Mouse (Mus musculus) myocyte (in vitro differentiated cells): Measurements from ENCODE around the gene Nfe2l3. TPM values are rescaled to one million over a fixed set of nuclear protein-coding genes. Genes with fewer than 3 reads are reported as not detected.
A peak's percentile ranks its signal among the peaks of the same experiment; 100 is the strongest.

Source experiments
- H3K27me3 ChIP-seq: one replicate; pipeline ENCODE4 v1.6.1; 2011; ENCODE audit not compliant: control insufficient read depth, insufficient read depth, insufficient read length
- H3K36me3 ChIP-seq: one replicate; pipeline ENCODE4 v1.6.1; 2011; ENCODE audit not compliant: control insufficient read depth, insufficient read depth
- H3K4me2 ChIP-seq: one replicate; pipeline ENCODE4 v1.6.1; 2011; ENCODE audit warnings: low read depth, control low read depth
- H3K4me3 ChIP-seq: one replicate; pipeline ENCODE4 v1.5.1; 2011; ENCODE audit warnings: mild to moderate bottlenecking, control low read depth, moderate library complexity
- H3K79me2 ChIP-seq: one replicate; pipeline ENCODE4 v1.6.1; 2011; ENCODE audit not compliant: control insufficient read depth, insufficient read depth
- H3ac ChIP-seq: one replicate; pipeline ENCODE4 v1.6.1; 2011; ENCODE audit not compliant: control insufficient read depth, insufficient read length
- CEBPB ChIP-seq: IDR thresholded peaks from 2 replicates; pipeline ENCODE4 v1.6.1; 2011; ENCODE audit warnings: mild to moderate bottlenecking, moderate library complexity; ENCODE audit not compliant: poor library complexity, insufficient read depth, severe bottlenecking
- E2F4 ChIP-seq: IDR thresholded peaks from one replicate; pipeline ENCODE4 v1.6.1; 2011; ENCODE audit warnings: mild to moderate bottlenecking, control low read depth, moderate library complexity; ENCODE audit not compliant: insufficient read depth
- MAX ChIP-seq: IDR thresholded peaks from one replicate; pipeline ENCODE4 v1.6.1; 2011; ENCODE audit warnings: low read depth, mild to moderate bottlenecking, control low read depth
- MYOD1 ChIP-seq, 3 experiments: IDR thresholded peaks; one replicate each; pipeline ENCODE4 v1.6.1; 2011; ENCODE audit warnings: control low read depth in 2 of 3, low read depth in 2 of 3, mild to moderate bottlenecking in 2 of 3, moderate library complexity in 1 of 3; ENCODE audit not compliant: insufficient read length in 2 of 3, control insufficient read depth in 1 of 3
- MYOG ChIP-seq, 3 experiments: IDR thresholded peaks; one replicate each; pipeline ENCODE4 v1.6.1; 2011; ENCODE audit warnings: control low read depth in 2 of 3, low read depth in 2 of 3, mild to moderate bottlenecking in 2 of 3; ENCODE audit not compliant: insufficient read length in 2 of 3, control insufficient read depth in 1 of 3, insufficient read depth in 1 of 3
- POLR2A ChIP-seq: IDR thresholded peaks from one replicate; pipeline ENCODE4 v1.6.1; 2011; ENCODE audit warnings: low read depth, mild to moderate bottlenecking, control low read depth, moderate library complexity; ENCODE audit not compliant: insufficient read length
- POLR2AphosphoS2 ChIP-seq: IDR thresholded peaks from one replicate; pipeline ENCODE4 v1.6.1; 2011; ENCODE audit warnings: low read depth, control low read depth; ENCODE audit not compliant: insufficient read length
- REST ChIP-seq: IDR thresholded peaks from one replicate; pipeline ENCODE4 v1.6.1; 2011; ENCODE audit warnings: mild to moderate bottlenecking, control low read depth, moderate library complexity; ENCODE audit not compliant: insufficient read depth, insufficient read length
- SRF ChIP-seq: IDR thresholded peaks from one replicate; pipeline ENCODE4 v1.6.1; 2011; ENCODE audit warnings: low read depth; ENCODE audit not compliant: control insufficient read depth, insufficient read length
- TCF12 ChIP-seq: IDR thresholded peaks from one replicate; pipeline ENCODE4 v1.6.1; 2011; ENCODE audit warnings: mild to moderate bottlenecking, control low read depth; ENCODE audit not compliant: poor library complexity, insufficient read depth, severe bottlenecking
- TCF3 ChIP-seq: IDR thresholded peaks from one replicate; pipeline ENCODE4 v1.6.1; 2011; ENCODE audit warnings: low read depth, control low read depth; ENCODE audit not compliant: insufficient read length
- USF1 ChIP-seq: IDR thresholded peaks from one replicate; pipeline ENCODE4 v1.6.1; 2011; ENCODE audit warnings: low read depth, mild to moderate bottlenecking, control low read depth, moderate library complexity
- polyA plus RNA-seq: library from polyadenylated mRNA; unstranded; fragments of >200 nt; fragmentation: generic; extraction: Trizol; gene quantifications from one replicate; pipeline ENCODE4 v1.2.1, GENCODE M21; 2012; ENCODE audit warnings: missing spikeins

Gene Nfe2l3
- polyA plus RNA-seq, 1 experiment, result 0.06 TPM

DNA sequence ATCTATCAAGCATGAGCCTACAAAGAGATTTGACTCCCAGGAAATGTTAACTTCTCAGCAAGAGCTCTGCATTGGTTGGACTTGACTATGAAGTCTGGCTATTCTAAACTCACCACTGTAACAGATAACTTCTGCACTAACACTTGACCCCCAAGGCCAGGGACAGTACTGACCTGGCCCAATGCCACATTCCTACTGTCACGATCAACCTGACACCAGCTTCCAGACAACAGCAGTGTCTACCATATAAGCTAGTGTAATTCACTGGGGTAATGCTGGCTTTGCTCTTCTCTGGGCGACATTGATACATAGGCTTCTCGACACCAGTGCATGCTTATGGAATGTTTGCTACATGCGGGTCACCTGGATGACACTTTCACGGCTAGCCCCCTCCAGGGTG is 28.9 kb upstream of the Nfe2l3 start:
- Histone ChIP-seq H3K4me3 (no peak overlapping the region), H3K4me2 (no peak overlapping the region), H3K79me2 (no peaks in the 10 kb centered on the region), H3K27me3 (no peaks in the 10 kb centered on the region), H3ac (no peak overlapping the region), H3K36me3 (no peaks in the 10 kb centered on the region)
- TF ChIP-seq REST, result no peak
- TF ChIP-seq TCF3, result no peak
- TF ChIP-seq SRF, result no peak
- no peak for TF ChIP-seq USF1
- no peak for TF ChIP-seq POLR2AphosphoS2
- no peak for TF ChIP-seq POLR2A
- no peak for TF ChIP-seq TCF12
- TF ChIP-seq E2F4, result no peak

DNA sequence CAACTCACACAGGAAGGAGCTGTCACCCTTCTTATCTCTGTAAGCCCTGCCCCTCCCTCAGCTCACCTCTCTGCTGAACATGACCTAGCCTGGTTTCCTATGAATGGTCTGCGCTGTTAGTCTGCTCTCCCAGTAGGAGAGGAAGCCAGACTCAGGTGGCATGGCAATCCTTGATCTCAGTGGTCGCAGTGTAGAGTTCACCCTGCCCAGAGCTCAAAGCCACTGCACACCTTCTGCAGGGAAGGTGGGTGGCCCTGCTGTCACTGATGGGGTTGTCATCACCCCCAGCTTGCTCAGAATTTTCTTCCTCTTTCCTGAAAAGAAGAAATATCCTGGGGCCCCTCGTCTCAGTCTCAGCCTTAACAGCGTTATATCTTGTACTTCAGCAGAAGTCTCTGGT is 28.0 kb upstream of the Nfe2l3 start:
- Histone ChIP-seq H3ac (no peak overlapping the region), H3K4me3 (no peak overlapping the region), H3K27me3 (no peaks in the 10 kb centered on the region), H3K4me2 (no peak overlapping the region), H3K36me3 (no peaks in the 10 kb centered on the region), H3K79me2 (no peaks in the 10 kb centered on the region)
- no peak for TF ChIP-seq SRF
- TF ChIP-seq TCF12, result no peak
- no peak for TF ChIP-seq USF1
- no peak for TF ChIP-seq CEBPB
- no peak for TF ChIP-seq POLR2A

DNA sequence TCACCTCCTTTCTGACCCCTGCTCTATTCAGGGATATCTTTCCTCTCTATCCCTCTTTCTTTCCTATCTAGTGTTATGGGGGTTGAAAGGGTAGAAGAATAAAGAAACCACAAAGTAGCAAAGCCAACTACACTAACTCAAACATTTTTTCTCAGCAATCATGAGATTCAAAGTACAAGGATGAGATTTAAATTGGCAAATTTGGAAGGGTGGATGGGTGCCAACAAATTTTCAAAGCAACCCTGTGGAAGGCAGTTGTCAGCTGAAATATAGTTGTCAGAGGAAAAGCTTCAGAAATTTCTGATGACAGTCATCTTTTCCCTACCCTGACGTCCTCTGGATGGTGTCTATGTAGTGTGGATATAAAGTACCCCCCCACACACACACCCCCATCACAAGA is 16.0 kb upstream of the Nfe2l3 start:
- no peaks in the 10 kb centered on the region for H3K36me3 ChIP-seq

DNA sequence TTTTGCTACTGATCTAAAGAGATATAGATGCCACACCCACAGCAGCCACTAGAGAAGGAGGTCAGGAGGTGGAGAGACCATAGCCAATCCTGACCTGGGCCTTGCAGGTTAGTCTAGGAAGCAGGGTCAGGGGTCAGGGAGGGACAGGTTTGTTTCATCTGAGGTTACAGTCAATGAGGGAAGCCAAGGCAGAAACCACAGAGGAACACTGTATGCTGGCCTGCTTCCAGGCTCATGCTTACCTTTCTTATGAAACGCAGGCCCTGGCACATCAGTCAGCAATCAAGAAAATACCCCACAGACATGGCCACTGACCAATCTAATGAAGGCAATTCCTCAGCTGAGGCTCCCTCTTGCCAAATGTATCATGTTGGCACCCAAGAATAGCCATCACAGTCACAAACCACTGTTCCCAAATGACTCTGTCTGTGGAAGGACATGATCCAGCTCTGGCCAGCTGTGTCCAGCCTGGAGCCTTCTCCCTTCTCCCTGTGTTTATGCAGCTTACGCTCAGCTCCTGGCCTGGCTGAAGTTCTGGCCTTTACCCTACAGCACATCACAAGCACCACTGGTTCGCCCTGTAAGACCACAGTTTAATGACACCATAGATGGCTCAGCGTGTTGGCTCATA is 15.0 kb upstream of the Nfe2l3 start:
- Histone ChIP-seq H3ac (no peak overlapping the region), H3K36me3 (no peaks in the 10 kb centered on the region), H3K27me3 (peaks cover 15% of the 10 kb centered on the region), H3K4me2 (no peak overlapping the region), H3K4me3 (no peak overlapping the region), H3K79me2 (no peaks in the 10 kb centered on the region)
- TF ChIP-seq E2F4, result no peak

More for the DNA sequence above, 16.0 kb upstream of the Nfe2l3 start:
- TF ChIP-seq REST (no peak), POLR2A (no peak), TCF3 (no peak), USF1 (no peak), E2F4 (no peak)
- Histone ChIP-seq H3K4me3 (no peak overlapping the region), H3K27me3 (peaks cover 15% of the 10 kb centered on the region), H3ac (no peak overlapping the region), H3K79me2 (no peaks in the 10 kb centered on the region), H3K4me2 (no peak overlapping the region)

DNA sequence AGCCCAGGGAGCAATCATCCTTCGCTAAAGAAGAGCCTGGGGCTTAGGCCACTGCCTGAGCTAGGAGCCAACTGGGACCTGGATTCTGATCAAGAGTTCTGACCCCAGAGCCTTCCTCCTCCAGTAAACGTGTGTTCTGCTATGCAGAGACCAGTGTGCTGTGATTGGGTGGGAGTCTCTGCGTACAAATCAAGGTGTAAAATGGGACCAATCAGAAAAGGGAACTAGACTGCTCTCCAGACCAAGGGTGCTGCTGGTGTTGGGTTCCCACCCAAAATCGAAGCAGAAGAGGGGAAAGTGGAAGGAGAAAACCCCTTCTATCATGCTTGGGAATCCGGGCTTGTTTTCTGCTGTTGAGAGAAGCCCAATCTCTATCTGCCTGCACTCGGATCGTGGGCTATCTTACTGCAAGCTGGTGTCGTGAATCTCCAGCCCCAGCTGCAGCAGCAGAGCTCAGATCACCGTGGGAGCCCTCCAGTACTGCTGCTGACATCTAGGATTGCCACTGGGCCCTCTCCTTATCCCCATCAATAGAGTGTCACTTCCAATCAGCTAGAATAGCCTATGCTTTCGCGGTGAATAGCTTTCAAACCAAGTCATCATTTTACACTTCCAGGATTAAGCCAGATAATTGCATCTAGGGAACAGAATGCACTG is 8.9 kb upstream of the Nfe2l3 start:
- H3K36me3 ChIP-seq, result no peaks in the 10 kb centered on the region
- H3K27me3 ChIP-seq, result peaks cover 5% of the 10 kb centered on the region
- H3K79me2 ChIP-seq, result no peaks in the 10 kb centered on the region
- TF ChIP-seq MYOG (IDR thresholded peaks at IDR 0.05; ENCODE audit: control insufficient read depth in 1 of 3, insufficient read depth in 1 of 3, insufficient read length in 2 of 3, low read depth in 2 of 3) (no peak), TCF3 (no peak), MYOD1 (IDR thresholded peaks at IDR 0.05; ENCODE audit: control insufficient read depth in 1 of 3, insufficient read length in 2 of 3, low read depth in 2 of 3) (no peak), E2F4 (no peak), MAX (no peak), TCF12 (no peak), POLR2A (no peak)
- peak overlapping the region; percentile 22 for H3K4me2 ChIP-seq
- H3ac ChIP-seq, result no peak overlapping the region
- no peak overlapping the region for H3K4me3 ChIP-seq

DNA sequence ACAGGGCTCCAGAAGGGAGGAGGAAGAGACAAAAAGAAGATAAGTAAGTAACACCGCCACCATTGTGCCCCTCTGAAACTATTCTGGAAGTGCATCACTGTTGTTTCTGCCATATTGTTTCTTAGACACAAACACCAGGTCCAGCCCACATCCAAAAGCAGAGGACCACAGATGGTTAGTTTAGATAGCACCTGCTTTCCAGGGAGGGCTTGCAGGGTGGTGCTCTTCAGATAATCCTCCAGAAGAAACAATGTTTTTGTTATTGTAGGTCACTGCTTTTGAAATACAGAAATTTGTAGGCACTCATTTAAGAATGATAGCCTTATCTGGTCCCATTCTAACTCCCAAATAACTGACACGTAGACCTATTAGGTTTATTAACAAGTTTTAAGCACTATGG is 7.9 kb upstream of the Nfe2l3 start:
- Histone ChIP-seq H3ac (no peak overlapping the region), H3K4me3 (no peak overlapping the region), H3K79me2 (no peaks in the 10 kb centered on the region), H3K4me2 (no peak overlapping the region), H3K36me3 (no peaks in the 10 kb centered on the region), H3K27me3 (peaks cover 5% of the 10 kb centered on the region)
- TF ChIP-seq MAX (no peak), POLR2AphosphoS2 (no peak), POLR2A (no peak), E2F4 (no peak)
